Mouse (Mus musculus): ENCODE measurements at regions not wholly inside any gene's neighbourhood (a gene's known extent, or its start where the extent isn't known, plus 50 kb on each side); places are given as distances from the start of the nearest gene placed in this dataset.

DNA sequence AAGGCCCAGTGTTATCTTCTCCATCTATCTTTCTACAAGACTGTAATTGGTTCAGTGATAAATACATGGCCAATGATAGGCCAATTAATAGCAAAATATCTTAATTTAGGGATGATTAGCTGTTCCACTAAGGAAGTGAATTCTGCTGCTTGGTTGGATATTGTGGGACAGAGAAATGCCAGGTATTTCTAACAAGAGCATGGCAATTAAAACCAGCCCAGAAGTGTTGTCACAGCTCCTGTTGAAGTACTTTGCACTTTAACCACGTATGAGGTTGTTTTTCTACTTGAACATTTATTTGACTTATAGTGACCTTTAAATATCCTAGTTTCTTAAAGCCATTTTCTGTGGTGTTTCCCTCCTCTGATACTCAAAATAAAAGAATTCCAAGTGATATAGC is 65.7 kb upstream of the Acsl4 start:
- no peak for DNase-seq

DNA sequence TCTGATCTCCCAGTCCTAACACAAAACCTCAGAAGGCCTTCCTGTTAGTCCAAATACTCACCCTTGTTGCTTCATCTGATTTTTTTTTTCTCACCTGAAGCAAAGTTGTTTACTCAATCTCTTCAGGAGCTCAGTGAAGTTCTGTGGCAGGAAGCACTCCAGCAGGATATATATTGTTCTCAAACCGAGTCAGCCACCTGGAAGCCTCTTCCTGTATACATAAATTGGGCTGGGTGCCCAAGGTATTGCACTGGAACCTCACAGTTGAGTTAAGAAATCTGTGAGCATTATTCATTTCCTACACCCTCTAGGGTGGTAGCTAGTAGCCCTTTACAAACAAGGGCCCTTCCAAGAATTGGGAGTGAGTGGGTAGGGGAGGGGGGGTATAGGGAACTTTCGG is 73.8 kb upstream of the Acsl4 start:
- DNase-seq: no peak

DNA sequence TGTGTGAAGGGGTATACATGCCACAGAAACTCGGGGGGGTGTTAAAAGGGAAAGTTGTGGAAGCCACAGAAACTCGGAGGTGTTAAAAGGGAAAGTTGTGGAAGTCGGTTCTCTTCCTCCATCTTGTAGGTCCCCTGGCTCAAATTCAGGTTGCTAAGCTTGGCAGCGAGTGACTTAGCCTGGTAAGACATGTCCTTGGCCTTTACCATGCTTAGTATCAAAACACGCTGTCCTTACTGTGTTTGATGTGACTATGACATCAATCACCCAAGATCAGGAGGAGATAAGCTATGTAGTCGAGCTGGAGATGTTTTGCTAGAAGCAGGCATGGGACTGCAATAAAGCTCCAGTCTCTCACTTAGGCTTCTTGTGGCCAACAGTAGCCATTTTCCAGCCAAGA is 74.4 kb upstream of the Acsl4 start:
- DNase-seq: no peak

DNA sequence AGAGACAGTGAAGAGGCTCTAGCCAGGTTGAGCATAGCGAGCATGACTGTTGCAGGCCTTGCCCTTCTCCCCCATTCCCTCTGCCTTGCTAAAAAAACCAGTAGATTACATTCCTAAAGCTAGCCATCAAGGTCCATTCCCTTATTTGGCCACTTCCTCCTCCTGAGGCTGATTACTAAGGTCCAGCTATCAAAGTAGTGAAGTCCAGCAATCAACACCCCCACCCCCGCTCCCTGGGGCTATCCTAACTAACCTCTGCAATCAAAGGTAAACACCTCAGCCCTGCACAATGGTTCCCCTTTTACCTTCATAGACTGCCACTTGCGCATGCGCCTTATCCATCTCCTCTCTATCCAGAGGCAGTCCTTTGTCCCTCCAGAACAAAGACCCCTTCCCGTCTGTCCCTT is 77.5 kb upstream of the Acsl4 start:
- no peak for DNase-seq

DNA sequence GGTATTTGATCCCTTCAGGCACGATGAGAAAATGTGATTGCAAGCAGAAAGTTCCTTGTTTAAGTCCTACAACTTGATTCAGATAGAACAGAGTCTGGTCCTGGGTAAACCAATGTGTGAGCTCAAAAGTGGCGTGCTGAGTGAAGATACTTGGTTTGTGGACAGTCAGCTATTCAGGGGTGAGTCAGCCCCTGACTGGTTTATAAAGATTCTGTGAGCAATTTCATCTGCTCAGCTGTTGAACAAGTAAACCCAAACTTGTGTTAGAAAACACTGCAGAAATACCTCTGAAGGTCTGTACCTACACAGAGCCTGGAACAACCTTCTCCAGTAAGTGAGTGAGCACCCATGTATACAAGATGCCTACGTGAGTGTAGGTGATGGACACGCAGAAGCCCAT is 78.1 kb upstream of the Acsl4 start:
- DNase-seq: no peak

DNA sequence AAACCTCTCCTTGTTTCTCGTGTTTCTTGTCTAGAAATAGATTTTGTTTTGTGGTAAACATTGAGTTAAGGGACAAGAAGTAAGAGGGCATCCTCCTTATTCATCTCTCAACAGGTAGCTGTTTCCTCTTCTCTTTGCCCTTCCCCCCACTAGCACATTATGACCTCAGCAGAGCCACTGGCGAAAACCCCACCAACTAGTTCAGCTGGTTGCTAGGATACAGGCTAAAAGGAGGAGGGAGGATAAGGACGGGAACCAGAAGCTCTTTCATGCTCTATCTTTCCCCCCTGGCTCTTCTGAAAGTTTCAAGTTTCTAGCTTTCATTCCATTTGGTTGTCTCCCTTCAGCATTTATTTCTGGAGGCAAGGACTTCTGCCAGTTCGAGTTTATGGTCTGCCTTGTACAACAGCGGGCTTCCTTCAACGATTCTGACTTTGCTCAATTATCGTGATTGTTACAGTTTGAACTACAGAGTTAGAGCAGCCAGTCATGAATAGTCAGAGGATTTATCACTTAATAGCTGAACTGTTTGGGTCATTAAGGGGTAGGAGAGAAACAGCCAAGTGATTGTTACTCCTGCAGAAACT is 78.8 kb upstream of the Acsl4 start:
- DNase-seq: no peak

DNA sequence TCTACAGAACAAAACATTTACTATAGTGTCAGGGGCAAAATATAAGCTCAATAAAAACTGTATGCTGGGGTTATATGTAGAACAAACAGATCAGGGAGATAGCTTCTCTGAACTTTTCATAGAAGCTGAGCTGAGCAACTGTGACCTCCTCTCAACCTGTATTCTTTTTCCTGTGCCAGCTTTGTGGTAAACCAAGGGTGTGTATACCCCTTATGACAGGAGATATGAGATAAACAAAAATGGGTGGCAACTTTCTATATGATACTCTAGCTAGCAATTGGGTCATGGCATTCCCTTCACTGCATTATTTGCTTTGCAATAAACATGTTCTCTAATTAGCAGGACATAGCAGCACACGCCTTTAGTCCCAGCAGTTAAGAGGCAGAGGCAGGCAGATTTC is 79.7 kb upstream of the Acsl4 start:
- no peak for DNase-seq

DNA sequence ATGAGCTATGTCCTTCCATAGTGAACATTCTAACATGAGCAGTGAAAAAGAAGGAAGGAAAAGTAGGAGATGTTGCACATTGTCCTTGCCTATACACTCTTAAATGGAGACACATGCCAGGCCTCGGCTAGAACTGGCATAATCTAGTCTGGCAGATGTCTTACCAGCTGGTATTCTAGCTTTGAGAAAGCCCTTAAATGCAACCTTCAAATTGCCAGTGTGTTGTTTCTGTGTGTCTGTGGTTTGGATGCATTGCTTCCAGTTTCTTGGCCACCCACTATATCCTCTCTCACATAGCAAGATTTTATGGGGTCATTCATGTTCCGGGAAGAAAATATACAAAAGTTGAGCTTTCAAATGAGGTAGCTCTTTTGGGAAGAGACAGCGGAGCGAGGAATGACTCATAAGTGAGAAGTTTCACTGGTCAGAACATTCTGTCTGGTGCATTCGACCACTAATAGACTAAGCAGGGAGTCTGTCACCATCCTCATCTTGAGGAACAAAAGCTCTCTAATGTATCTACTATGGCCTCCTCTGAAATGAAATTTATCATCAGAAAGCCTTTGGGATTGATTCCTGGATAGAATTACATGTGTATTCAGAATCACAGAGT is 91.0 kb upstream of the Acsl4 start:
- peak; percentile 17 to 20 for DNase-seq

DNA sequence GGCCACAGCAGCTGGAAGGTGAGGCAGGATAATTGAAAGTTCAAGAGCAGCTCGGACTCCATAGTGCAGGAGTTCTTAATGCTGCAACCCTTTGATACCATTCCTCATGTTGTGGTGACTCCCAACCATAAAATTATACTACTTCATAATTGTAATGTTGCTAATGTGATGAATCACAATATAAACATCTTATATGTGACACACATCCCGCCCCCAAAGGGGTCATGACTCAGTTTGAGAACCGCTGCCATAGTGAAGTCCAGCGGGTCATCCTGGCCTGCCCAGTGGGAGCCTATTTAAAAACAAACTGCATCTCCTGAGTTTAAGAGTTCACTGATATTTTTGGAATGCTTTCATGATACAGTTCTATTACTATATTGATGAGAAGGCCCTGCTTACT is 97.7 kb upstream of the Acsl4 start:
- DNase-seq: no peak

DNA sequence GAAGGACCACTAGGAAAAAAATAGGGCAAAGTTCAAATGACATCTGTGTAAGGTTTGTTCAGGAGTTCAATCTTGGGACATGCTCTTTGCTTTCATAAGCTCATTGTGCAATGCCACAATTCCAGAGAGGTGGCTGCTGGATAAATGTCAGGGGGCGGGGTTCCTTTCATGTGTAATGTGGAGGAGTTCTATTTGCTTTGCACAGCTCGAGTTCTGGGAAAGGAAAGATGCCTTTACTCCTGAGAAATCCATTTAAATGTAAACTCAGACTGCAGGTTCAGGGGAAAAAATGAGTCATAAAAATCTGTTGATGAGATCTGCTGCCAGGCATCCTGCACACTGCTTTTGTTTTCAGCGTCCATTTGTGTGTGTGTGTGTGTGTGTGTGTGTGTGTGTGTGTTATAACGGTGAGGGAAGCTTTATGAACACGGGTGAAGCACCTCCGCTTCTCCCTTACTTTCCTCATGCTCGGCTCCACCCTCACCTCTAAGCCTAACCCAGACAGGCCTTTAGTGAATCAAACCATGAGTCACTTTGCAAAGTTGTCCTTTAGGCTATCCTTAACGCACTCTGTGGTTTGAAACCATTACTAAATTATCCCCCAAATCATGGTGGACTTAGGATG is 99.9 kb upstream of the Acsl4 start:
- no peak for DNase-seq

DNA sequence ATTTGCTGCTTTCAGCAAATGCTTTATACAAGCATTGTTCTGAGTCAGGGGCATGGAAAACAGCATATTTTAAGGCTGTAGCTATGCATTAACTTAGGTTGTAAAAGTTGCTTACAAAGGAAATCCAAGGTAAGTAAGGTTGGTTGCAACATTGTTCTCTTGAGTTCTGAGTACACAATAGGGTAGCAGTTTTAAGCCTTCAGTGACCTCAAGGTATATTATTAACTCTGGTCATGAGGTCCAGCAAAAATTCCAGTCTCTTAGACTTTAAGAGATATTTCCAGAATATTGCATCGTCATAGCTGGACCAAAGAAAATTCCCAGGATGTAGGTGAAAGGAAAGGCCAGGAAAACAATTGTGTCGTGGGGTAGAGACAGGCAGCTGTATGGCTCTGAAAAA is 110.8 kb upstream of the Acsl4 start:
- DNase-seq: no peak

DNA sequence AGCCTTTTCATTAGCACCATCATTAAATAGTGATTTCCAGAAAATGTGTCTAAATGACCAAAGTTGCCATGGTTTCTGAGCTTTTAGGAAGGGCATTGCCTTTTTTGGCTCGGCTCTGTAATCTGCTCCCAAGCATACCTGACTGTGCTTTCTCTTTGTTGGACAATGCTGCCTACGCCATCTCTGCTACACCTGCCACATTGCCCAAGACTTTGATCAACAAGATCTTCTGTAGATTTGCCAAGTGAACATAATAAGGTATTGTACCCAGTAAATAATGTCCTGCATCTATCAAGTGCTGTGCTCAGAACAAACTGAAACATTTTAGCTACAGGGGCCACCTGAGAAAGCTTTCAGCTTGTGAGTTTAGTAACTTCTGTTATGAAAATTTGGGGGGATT is 114.6 kb upstream of the Acsl4 start:
- DNase-seq: no peak

DNA sequence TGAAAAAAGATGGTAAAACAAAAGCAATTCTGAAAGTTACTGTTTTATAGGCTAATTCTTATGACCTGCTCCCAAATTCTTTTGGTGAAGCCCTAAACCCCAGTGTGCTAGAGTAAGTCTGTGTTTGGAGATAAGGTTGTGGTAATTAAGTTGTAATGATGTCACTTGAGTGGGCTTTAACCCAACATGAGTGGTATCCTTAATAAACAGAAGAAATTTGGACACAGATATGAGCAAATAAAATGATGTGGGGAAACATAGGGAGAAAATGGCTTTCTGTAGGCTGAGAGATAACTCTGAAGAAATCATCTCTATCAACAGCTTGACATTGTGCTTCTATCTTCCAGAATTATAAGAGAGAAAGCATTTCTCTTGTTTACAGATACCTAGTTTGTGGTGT is 117.1 kb upstream of the Acsl4 start:
- no peak for DNase-seq

DNA sequence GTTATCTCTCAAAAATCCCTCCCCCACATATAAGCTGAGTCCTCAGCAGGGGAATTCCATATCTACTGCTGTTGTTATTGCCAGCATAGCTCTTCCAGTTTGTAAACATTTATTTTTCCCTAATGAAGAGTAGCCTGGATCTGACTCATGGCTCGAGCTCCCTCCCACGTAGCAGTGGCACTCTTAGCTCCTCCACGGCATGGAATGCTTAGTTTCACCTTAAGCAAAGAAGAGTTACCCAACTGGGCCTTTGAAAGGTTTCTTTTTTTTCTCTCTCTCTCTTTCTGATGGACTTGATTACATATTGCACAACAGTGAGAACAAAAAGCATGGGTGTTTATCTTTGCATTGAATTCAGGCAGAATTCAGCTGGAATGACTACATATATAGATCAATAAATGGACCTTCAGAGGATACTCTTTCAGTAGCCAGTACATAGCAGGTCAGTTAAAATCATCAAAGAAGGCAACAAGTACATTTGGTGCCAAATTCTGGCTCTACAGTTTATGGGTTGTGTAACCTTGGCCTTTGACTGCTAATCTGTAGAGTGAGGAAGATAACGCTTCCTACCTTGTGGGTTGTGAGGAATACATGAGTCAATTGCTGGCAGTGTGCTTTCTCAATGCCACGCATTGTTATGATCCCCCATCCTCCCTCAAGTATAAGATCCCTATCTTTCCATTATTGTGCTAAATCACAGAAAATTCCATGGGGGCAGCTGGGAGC is 126.2 kb upstream of the Acsl4 start:
- DNase-seq: no peak

DNA sequence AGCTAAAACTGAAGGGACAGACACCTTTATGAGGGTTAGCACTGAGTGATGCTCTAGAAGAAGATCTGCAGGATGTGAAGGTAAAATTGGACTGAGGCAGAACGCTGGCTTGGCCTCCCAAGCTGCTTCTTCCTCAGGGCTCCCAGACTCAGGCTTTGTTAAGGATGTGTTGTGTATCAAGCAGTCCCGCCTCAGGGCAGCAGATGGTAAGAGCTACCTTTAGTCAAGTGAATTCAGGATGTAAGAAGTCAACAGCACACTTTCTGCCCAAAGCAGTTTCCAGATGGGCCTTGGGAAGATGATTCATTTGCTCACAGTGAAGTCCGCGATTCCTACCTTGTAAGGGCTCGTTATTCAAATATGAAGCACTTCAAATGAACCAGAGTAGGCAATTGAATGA is 126.9 kb upstream of the Acsl4 start:
- DNase-seq: no peak

DNA sequence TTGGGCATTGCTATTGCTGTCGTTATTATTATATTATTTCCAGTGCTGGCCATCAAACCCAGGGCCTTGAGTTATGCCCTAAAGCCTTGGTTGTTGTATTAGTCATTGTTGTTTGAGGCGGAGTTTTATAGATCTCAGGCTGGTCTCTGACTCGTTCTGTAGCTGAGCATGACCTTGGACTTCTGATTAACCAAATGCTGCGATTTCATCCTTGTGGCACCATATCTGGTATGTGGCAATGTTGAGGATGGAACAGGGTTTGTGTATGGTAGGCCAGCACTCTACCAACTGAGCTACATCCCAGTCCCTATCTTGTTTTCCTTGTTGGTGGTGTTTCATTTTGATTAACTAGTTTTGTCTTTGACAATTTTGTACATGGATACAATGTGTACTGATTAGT is 130.7 kb upstream of the Acsl4 start:
- DNase-seq: no peak

DNA sequence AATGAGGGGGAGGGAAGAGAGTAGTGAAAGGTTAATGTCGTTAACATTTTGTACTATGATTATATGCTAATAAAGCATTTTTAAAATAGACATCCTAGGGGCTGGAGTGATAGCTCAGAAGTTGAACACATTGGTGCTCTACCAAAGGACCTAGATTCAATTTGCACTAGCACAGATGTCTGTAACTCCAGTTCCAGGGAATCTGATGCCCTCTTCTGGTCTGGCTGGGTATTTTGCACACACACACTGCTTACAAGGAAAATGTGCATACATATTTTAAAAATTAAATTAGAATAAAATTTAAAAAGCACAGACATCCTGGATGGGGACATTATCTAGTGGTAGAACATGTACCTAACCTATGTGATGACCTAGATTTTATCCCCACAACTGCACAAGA is 136.6 kb upstream of the Acsl4 start:
- DNase-seq: peak; percentile 37 to 51

DNA sequence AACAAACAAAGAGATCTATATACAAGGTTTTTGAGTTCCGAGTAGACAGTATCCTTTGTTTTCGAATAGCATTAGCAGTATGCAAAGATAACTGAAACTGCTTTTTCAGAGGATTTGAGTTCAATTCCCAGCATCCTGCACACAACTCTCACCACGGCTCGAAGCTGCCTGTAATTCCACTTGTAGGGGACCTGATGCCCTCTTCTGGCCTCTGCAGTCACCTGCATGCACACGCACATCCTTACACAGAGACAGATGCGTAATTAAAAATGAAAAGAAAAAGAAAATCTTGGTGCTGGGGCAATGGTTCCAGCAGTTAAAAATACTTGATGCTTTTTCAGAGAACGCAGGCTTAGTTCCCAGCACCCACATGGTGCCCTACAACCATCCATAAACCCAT is 139.6 kb upstream of the Acsl4 start:
- DNase-seq: peak in 1 of 2 experiments; percentile 7

DNA sequence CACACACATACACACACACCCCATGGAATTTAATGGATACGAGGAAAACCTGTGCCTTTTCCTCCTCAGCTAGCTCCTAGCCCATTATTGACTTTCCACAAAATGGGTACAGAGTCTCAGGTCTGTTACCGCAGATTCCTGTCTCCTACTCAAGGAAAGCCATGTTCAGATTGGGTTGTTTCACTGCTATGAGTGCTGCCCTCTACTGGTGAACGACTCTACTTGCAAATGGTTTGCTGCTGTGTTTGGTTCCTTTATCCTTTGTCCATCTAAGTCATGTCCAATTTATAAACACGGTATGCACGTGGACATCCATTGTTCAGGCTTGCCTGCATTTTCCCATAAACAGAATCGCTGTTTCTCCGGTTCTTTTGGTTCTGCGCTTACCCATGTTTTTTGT is 144.4 kb upstream of the Acsl4 start:
- peak; percentile 58 to 68 for DNase-seq

DNA sequence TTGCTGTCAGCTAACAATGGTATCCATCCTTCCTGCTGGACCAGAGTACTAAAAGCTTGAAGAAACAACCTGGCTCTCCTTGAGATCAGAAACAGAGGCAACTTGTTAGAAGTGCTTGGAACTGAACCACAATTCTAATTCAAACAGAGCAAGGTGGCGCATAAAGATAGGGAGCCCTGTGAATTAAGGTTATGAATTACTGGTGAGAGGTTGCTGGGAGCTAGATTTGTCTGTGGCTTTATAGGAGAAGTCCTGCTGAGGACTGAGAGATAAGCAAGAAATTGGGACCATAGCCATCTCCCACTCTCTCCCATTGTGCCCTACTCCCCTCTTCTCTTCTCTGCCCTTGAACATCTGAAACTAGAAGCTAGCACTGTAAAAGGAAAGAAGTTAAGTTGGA is 145.2 kb upstream of the Acsl4 start:
- DNase-seq: no peak

DNA sequence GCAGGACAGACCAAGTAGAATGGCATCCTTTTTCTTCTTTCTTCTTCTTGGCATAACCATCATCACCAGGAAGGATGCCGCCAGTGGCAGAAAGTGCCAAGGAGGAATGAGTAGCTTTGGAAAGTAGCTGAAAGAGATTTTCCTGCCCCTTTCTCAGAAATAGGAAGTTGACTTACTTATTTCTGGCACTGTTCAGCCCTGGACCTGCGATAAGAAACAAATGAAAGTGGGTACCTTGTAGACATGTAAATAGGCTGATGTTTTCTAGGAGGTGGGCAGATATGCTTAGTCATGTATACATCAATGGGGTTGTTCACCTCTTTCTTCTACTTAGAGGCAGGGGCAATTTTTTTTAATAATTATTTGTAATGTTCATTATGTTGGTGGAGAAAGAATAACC is 145.3 kb upstream of the Tmem164 start:
- no peak for DNase-seq

DNA sequence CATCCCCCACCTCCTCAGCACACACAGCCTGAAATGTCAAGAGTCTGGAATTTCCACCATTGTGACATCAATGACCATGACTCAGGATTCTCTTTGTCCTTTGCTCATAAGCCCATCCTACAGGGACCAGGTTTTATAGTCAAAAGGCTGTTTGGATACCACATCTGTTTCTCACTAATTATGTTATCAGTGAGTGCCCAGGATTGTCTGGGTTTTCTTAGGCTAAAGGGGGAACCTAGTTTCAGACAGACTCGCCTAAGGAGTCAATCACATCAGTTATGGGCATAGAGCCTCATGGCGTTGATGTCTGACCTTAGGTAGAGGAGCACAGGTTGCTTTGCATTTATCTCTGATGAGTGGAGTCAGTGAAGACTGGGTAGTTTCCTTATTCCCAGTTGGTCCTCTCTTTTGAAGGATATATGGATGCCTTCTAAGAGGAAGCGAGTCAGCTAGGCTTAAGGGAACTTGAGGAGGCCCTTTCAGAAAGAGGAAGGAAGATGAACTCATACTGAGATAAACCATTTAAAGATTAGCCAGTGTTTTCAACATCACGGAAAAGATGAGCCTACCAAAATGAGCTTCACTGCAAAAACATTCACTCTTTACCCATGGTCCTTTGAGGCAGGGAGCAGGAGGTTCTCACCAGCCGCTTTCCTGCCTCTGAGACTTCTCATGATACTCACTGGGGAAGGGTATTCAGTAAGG is 143.8 kb upstream of the Tmem164 start:
- DNase-seq: no peak

DNA sequence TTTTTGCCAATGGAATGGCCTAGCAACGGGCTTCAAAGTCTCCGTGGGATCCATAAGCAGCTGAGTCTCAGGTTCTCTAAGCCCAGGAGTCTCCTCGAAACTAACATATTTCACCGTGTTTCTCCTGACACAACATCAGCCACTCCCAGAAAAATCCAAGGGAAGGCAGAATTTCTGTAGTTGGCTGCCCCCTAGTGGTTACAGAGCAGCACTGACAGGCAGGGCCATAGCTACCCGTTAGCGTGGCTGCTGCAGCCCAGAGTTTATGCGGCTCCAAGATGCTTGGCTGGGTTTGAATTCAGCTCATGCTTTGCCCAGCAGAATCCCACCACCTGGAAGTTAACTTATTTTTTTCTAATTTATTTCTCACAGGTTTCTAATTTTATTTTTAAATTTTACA is 140.9 kb upstream of the Tmem164 start:
- DNase-seq: peak; percentile 80 to 82

DNA sequence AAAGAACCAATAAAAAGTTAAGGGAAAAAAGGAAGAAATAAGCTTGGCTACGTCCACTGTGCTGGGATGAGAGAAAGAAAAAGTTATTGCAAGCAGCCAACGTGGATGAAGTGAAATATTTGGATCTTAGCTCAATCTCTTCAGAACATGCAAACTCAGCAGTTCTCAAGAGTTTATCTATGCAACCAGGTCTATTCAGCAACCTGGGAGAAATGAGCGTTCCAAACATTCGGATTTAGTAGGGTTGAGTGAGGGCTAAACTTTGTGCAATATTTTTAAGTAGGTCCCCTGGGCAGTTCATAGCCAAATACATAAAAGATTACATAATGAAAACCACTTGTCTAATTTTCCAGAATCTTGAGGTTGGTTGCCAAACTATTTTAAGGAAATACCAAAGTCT is 129.0 kb upstream of the Tmem164 start:
- no peak for DNase-seq

Measured in cerebellum, postnatal 10 days (tissue).